Mouse (Mus musculus) cerebellum, postnatal 4 days (tissue): ENCODE results near the gene Mb.

Experiments
- DNase-seq, 2 experiments: peaks; one replicate each; pipeline ENCODE4 v3.0.0; 2022; ENCODE audit warnings: low spot score in 2 of 2, mixed read lengths in 1 of 2

Mb gene

DNA sequence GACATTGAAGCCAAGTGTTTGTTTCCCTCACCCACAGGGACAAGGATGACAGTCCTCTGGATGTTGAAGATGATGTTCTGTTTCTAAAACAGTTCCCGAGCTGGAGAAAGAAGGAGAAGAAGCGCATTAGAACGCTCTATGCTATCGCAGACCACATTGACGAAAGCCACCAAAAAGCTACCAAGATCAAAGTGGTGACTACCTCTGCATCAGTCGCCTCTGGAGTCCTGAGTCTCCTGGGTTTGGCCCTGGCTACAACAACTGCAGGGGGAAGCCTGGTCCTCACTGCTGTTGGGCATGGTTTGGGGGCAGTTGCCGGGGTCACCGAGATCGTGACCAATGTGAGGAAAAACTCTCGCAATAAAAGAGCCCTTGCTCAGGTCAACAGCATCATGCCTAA, at the start of gene Mb:
TSS of gene Mb (minus strand) at position 101 of the 400 bp plus-strand sequence.
- no peak for DNase-seq

DNA sequence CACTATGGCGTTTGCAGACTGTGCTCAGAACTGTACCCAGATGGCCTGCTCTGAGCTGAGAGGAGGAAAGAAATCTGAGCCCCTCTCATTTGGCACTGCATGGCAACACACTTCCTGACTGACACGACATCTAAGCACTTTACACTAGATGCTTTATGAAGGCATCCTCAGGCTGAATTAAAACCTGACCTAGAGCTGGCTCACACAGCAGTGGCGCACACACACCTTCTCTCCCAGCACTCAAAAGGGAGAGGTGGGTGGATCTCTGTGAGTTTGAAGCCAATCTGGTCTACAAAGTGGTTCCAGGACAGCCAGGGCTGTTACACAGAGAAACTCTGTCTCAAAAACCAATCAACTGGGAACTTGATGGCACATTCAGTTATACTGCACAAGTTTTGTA, 49.3 kb upstream of the Mb start:
- DNase-seq, result no peak

DNA sequence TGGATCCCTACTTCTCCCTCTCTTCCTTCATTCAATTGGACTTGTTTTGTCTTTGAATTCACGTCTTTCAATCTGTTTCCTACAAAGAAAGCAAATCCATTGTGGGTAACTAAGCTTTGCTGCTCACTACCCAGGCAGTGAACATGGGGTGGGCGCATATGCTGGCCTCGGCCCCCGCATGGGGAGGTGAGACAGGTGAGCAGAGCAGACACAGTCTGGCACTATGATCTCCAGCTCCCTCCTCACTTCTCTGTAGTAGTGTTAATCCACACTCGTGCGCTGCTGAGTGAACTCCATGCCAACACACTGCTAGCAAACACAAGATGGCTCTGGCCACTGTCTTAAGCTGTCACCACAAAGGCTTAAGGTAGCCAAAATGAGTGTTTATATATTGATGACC, 46.9 kb upstream of the Mb start:
- DNase-seq, result no peak

DNA sequence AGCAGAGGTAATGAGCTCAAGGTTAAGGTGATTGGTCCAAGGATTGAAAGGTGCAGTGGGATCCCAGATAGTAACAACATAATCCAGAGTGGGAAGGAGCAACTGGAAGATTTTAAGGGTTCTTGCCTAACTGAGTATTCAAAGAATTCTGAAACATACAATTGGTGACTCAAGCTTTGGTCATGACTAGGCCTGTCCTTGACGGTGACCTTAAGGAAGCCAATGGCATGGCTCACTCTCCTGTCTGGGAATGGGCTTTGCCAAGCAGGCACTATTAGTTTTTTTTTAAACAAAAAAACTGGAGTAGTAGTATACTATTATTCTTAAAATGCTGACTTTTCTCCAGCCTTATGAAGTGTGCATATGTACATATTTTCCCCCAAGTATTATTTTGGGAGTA, 44.7 kb upstream of the Mb start:
- DNase-seq, result no peak

DNA sequence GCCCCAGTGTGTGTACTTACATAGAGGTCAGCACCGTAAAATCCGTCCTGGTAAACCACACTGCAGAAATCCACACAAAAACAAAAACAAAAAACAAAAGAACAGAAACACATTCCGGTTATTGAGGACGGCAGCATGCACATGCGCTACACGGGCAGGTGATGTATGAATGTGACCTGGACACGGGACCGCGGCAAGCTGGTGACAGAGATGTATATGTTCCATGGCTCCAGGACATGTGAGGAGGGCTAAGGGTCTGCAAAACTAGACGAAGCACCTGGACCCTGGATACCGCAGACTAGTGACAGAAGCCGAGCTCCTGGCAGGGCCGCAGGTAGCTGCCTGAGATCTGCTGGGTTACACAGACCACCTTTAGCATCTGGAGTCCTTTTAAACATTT, 44.0 kb upstream of the Mb start:
- no peak for DNase-seq

DNA sequence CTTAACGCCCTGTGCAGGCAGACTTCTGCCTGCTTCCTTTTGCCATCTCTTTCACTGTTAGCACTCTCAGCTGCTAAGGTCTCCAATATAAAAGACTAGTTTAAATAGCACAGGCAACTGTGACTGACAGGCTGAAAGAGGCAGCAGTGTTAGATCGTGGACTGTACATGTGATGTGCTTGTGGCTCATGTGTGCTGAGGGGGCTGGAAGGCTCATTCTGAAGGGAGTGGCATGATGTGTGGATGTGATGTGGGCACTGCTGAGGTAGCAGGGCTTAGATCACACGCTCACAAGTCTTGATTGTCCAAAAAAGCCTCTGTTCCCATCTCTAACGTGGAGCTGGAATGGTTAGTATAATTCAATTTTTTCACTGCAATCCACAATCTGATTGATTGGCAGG, 40.9 kb upstream of the Mb start:
- no peak for DNase-seq

DNA sequence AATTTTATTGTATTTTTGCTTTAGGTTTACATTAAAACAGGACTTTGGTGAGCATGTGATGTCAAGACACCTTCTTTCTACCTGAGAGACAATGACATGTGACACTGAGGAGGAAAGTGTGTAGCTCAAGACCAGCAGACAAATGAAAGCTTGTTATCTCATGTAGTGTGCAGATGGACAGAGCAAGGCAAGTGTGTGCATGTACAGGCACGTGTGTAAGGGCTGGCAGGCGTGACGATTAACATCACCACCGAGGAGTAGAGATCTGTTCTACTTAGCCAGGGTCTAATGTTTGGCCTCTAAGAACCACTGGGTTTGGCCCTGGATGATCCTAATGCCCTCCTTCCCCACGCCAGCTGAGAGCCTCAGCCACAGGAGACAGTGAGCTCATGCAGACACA, 40.1 kb upstream of the Mb start:
- no peak for DNase-seq

DNA sequence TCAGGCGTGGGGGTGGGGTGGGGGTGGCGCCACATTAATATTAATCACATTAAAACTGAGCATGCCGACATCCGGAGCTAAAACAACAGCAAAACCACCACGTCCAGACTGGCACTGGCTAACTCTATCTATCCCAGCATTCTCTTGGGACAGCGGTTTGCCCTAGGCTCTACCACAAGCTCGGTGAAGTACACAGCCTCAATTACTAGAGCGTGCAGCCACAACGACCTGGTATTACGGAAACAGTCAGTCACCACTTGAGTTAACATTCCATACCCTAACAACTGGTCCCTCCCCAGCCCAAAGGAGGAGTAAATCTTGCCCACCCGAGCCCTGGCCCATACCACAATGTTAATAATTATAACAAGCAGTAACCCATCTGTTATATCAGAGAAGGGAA, 38.8 kb upstream of the Mb start:
- no peak for DNase-seq

DNA sequence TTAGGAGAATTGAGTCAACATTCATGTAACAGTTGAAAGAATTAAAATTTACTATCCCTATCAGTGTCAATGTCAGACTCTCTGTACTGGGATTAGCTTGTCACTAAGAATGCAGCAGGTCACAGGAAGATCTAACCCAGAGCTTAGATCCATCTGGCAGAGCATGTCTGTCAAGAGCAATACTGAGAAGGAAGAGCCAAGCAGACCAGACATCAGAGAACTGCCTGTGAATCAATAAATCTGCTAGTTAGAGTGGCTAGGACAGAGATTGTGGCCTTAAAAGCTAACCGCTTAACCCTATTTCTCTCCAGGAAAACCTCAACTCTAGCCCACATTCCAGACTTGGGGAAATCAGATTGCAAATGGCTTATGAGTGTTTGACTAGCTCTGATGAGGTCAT, 36.0 kb upstream of the Mb start:
- no peak for DNase-seq

DNA sequence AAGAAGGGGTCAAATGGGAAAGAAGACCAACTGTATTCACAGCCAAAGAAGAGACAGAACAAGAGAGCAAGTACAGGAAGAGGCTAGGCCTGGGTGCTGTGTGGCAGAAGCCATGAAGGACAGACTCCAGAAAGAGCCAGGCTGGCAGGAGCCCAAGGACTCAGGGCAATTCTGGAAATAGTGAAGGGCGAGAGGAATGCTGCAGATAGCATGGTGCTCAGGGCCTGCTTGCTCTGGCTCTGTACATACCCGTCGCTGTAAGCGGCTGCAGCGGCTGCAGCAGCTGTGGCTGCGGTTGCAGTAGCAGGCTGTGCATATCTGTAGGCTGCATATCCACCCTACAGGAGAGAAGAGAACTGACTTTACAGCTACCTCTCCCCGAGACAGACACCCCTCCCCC, 35.3 kb upstream of the Mb start:
- DNase-seq, result no peak

DNA sequence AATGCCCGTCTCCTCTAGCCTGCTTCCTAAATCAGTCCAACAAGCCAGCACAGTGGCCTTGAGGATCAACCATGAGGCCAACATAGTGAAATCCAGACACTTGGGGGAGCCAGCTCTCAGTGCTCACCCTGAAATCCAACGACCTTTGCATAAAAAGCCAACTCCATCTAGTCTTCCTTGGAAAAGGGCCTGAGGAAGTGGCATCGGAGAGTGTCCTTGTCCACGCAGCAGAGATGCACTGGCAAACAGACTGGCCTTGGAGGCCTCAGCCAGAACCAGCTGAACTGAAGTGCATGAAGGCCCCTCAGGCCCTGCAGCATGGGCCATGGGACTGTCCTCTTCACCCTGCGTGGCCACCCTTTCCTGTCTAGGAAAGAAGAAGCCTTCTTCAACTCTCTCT, 31.0 kb upstream of the Mb start:
- no peak for DNase-seq

DNA sequence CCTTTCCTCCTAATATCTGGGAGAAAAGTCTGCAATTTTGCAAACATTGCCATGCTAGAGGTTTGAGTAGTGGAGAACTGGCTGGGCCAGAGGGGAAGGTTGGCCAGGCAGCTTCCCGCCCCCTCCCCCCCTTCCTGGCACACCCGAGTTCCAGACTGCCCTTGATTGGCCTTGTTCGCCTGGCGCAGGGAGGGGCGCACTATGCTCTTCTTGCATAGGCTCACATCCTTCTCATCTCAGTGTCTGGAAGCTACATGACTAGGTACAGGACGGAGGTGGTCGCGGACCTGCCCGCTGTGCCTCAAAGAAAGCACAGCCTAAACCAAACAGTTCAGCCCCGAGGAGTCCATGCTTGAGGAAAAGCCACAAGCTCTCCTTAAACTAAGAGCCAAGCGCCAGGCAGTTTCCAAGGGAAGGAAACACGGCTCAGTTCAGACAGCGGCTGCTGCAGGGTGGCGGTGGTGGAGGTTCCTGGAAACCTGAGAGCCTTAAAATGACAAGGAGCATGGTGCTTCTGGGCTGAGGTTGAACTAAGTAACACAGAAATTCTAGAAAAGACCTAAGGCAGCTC, 30.3 kb upstream of the Mb start:
- no peak for DNase-seq

DNA sequence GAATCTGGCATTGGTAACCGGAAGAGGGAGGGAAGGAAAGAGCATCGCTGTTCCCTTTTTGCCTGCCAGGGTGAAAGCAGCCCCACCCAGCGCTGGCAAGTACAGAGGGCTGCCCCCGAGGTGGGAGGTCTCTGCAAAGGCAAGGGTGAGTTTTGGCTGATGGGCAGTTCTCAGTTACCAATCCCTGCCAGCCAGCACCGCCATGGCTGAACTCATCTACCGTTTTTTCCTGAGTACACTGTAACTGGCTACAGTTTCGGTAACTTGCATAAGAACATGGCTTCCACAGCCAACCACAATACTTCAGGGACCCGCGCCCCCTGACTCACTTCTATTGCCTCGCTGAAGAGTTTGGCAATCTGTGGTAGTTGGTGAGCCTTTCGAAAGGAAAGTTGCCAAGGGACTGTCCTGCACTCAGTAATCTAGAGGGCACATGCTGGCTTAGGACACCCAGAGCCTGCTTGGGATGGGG, 29.5 kb upstream of the Mb start:
- DNase-seq, result no peak

DNA sequence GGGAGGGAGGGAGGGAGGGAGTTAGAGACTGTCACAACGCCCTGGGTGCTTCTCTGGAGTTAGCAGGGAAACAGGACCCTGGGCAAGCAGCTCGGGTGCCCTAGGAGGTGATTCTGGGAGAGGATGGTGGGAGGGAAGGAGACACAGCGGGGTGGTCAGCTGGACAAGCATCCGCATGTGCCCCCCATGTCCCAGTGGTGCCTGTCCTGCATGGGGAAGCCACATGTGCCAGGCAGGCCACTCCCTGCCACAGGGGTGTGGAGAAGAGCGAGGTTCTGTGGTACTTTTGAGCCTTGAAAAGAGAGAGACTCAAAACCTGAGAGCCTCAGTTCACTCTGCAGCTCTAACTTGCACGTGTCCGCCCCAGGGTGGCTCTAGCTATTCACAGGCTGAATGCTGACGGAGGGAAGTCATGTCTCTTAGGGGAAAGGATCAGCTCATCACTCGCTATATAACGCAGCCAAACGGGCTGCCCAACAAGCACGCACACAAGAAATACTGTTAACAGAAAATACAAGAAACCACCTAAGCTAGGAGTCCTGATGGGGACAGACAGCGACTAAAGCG, 28.9 kb upstream of the Mb start:
- DNase-seq, result no peak

DNA sequence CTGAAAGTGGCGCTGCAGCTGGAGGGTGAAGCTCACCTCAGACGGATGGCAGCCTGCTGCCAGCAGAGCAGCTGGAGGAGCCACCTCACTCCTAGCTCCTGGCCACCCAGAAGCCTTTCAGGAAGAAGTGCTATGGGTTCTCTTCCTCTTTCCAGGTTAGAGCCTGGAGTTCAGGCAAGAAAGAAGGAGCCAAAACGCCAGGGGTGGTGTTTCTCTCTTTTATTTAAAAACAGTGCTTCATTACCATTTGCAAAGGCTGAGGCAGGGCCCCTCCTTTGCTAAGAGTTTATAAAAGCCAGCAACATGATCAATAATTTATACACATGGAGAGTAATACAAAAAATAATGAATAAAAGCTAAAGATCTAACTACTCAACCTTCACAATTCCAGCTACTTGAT, 28.3 kb upstream of the Mb start:
- DNase-seq, result no peak

DNA sequence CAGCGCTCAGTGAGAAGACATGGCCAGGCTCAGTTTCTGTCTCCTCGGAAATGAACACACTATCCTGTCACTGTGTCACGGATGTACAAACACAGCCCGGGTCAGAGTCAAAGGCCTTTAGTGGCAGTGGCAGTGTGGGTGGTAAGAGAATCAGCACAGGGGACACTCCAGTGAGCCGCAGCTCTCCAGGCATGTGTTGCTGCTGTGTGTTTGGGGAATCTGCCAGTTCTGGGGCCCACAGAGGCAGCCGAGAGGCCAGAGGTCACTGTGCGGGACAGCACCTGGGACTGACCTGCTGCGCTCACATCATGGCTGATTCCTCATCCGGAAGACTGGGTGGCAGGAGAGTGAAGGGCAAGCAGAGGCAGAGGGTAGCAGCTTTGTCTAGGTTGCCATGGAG, 27.4 kb upstream of the Mb start:
- no peak for DNase-seq

DNA sequence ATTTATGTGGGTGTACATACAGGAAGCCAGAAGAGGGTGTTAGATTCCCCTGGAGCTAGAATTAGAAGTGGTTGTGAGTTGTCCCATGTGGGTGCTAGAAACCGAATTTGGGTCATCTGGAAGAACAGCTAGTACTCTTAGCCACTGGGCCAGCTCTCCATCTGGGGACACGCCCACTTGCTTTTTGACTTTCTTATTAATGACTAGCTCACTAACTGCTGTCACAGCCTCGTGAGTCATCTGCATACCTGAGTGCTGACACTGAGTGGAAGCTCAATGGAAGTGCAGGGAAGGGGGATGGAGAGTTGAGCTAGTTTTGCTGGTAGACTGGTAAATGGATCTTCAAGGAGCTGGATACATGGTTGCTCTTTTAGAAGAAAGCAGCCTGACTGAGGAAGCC, 26.1 kb upstream of the Mb start:
- no peak for DNase-seq

DNA sequence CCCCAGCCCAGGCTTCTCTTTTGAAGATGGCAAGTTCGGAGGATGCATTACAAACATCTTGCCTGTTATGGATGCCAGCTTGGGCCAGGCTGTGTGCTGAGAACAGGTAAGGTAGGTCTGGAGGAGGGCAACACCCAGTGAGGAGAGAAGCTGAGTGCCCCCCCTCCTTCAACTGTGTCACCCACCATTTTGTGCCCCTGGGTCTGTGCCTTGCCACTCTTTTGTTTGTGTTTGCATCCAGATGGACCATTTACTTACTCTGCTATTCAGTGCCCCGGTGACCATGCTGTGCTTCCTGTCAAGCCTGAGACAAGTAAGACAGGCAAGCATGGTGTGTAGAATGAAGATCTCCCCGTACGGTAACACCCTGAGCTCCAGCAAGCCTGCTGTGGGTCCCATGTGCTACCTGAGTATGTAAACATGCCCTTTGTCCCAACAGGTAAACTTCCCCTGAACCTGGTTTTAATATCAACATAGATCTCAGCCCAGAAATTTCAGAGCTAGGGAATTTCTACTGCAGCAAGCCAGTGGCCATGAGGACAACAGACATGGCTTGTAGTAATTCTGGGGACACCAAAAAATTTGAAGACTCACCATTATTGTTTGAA, 22.2 kb upstream of the Mb start:
- no peak for DNase-seq

DNA sequence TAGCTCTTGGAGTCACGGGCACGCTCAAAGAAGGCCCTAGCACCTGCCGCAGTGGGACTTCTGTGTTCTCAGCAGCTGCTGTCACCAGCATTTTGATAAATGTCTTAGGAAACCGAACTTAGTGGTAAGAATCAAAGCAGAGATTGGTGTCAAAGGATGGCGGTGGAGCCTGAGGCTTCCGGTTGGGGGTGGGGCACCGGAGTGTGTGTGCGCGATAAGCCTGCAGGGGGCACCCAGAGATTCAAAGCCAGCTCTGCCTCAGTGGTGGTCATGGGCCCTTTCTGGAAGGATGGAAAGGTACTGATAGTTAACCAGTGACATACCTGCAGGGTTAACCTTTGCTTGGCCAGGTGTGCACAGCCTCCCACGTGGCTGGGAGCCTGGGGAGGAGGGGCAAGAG, 21.0 kb upstream of the Mb start:
- DNase-seq, result no peak

DNA sequence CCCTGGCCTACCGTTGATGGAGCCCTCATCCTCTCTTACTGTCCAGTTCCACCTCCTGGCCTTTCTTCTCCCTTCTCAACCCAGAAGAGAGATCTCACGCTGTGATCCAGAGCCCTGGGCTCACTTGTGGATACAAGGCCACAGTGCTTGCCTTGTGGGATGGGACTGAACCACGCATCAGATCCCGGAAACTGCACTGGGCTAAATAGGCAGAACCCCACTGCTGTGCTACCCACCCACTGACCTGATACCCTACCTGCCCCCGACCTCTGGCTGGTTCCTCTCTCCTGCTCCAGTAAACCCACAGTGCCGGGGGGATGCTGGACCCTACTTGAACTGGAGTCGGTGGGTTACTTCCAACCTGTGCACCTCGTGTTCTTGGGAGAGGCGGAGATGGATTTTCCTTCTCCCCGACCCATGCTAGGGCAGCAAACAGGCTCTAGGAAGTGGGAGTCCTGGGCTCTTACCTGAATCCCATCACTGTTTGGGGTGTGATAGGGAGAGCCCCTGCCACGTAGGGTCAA, 20.3 kb upstream of the Mb start:
- DNase-seq, result no peak

DNA sequence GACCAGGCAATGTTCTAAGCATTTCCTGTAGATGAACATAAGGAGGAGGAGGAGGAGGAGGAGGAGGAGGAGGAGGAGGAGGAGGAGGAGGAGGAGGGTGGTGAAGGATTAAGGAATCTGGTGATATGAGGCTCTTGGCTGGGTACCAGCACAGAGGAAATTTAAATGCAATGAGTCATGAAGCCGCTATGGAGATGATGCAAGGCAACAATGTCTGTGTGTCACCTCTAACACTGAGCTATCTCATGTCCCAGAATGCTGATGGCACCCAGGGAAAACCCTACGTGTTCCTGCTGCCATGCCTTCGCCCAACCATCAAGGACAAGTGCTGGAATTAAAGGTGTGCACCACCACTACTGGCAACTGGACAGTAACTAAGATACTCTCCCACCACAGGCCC, 18.5 kb upstream of the Mb start:
- DNase-seq, result no peak

DNA sequence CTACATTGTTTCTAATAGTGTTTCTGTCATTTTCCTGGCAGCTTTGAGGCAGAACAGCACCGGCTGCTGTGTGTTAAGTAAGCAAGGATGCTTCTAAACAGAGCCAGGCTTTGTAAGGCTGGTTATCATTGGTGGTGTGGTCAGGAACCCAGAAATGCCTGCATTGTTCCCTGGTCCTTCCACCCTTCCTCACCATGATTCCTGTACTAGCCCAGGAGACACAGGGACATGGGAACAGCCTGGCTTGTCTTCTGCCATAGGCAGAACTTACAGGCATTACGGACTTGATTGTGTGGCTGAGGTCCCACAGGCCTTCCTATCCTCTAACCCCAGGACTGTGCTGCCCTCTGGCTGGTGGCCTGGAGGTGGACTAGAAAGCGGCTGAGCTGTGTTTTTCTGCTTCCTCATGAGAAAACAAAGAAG, 18.0 kb upstream of the Mb start:
- no peak for DNase-seq

DNA sequence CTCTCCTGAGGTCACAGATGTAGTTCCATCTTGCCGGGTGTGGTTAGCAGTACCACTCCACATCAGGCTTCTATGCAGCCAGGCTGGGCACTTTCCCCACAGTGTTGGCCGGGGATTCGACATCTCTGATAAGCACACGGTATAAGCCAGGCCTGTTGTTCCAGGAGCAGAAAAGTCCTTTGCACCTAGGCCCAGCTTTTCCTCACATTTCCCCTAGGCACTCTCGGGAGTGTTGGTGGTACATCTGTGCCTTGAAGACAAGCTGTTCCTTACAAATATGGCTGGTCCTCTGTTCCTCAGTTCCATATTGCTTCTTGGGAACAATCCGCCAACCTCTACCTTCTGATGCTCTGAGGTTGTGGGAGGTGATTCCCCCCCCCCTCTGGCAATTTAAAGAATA, 15.8 kb upstream of the Mb start:
- no peak for DNase-seq
